Mouse (Mus musculus) spleen, adult 2 months (tissue): ENCODE results near the gene Vps35l.

ENCODE experiments used
- CTCF ChIP-seq: fragments of 200-500 bp; IDR thresholded peaks from 2 replicates; pipeline ENCODE4 v1.5.1; 2011; ENCODE audit warnings: mild to moderate bottlenecking, inconsistent platforms; ENCODE audit not compliant: insufficient read depth, insufficient read length, insufficient replicate concordance; ENCODE audit errors: extremely low read depth
- POLR2A ChIP-seq: fragments of 200-500 bp; IDR thresholded peaks from 2 replicates; pipeline ENCODE4 v1.6.1; 2011; ENCODE audit warnings: low read depth, low read length, inconsistent platforms

DNA sequence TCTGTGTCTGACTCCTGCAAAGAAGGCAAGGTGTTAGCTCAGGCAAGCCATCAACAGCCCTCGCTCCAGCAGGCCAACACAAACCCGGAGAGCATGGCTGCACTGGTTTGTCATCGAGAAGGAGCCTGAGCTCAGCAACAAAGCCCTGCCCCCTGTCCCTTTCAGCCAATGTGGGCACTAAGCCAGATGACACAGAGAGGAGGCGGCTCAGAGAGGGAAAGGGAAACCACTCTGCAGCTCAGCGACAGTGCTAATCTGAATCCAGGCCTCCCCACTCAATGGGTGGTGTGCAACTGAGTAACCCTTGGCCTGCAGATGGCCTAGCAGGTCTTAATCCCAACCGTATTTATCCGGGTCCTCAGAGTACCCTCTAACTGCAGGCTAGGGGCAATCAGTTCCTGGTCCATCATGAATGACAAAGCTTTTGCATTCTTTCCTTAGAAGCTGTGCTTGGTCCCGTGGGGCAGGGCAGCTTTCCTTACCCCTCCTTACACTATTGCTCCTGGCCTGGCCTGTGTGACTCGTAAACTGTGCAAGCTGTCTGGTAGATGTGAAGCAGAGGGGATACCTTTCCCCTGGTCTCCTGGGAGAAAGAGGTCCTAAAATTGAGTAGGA lies 110.8 kb downstream of the Vps35l start:
- TF ChIP-seq CTCF (no peak), POLR2A (no peak)
